8 mouse cellular contexts compared by ENCODE assay signal in the genomic region with DNA sequence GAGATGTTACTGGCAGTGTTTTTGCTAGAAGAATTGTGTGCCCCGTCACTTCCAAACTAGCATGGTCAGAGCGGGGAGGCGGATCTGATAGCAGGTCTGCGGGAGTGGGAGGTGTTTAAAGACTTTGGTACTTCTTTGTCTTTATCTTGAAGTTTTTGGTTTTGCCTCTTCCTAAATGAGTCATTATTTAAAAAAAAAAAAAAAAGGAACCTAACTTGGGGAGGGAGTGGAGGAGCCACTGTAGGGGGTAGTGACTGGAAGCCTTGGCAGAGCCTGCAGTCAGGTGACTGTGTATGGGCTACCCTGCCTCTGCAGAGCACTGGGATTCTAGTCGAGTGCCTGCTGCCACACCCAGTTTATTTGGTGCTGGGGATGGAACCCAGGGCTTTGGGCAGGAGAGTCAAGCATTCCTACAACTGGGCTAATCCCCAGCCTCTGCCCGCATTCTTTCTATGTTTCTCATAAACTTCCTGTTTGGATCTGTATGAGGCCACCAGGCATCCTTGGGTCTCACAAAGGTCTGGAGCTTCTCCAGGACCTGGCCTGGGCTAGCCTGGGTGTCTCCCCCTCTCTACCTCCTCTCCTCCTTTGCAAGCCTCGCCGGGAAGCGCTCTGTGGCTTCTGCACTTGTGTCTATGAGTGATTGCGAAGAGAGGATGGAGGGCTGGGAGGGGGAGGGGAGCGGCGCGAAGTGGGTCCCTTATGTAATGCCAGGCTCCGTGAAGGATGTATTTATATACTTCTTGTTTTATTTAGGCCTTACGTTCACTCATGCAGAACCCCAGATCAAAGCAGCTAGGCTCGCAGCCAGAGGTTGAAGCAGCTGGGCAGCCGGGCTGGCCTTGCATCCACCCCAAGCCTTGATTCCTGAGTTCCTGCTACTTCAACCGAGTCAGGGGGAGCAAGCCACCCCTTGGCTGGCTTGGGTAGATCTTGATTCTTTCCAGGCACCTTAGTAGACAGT.
DNase-seq lines count a peak whose midpoint lies in the region; ATAC-seq and TF ChIP-seq lines count a peak whose summit lies in the region.

No protein-coding gene starts in this region.

- no peak for ATAC-seq in kidney, embryonic 14.5 days (ENCODE audit: low FRiP score, low TSS enrichment)
- peak; percentile 74 for ATAC-seq in CD4-positive, CD25-positive, alpha-beta regulatory T cell, adult 4 months
- ATAC-seq in lung, embryonic 15.5 days (ENCODE audit: borderline replicate concordance, extremely low read depth, low FRiP score, low TSS enrichment): peak; percentile 61; the same call in 1 of the 2 replicates
- ATAC-seq in stomach, postnatal 0 days (ENCODE audit: low FRiP score, low TSS enrichment): no peak
- ATAC-seq in forebrain, embryonic 15.5 days (replicated peaks): no peak

- no peak for DNase-seq in kidney, adult 8-10 months
- no peak for DNase-seq in embryonic facial prominence, embryonic 10.5 days (ENCODE audit: low spot score)
- no peak for DNase-seq in stomach, postnatal 0 days (ENCODE audit: low spot score)
- DNase-seq in layer of hippocampus, postnatal 25 days (ENCODE audit: extremely low spot score in 1 of 2, low spot score in 1 of 2): no peak

- H3K4me2 ChIP-seq in kidney, embryonic 14.5 days (replicated peaks; ENCODE audit: low read depth, low read length): no peak overlapping the region
- H3K4me2 ChIP-seq in lung, embryonic 15.5 days: no peak overlapping the region
- H3K4me2 ChIP-seq in stomach, postnatal 0 days (replicated peaks; ENCODE audit: low read depth): no peak overlapping the region
- no peak overlapping the region for H3K4me2 ChIP-seq in forebrain, embryonic 15.5 days (replicated peaks)

- no peaks in the 10 kb centered on the region for H3K27me3 ChIP-seq in kidney, embryonic 14.5 days (ENCODE audit: control insufficient read depth, insufficient read depth, low read length)
- no peaks in the 10 kb centered on the region for H3K27me3 ChIP-seq in embryonic facial prominence, embryonic 10.5 days (replicated peaks; ENCODE audit: low read depth, poor library complexity, severe bottlenecking)
- no peaks in the 10 kb centered on the region for H3K27me3 ChIP-seq in lung, embryonic 15.5 days
- no peaks in the 10 kb centered on the region for H3K27me3 ChIP-seq in stomach, postnatal 0 days (ENCODE audit: control insufficient read depth, insufficient read depth, low read length)
- H3K27me3 ChIP-seq in forebrain, embryonic 15.5 days: no peaks in the 10 kb centered on the region

- peaks cover 6% of the 10 kb centered on the region; the same call in 1 of the 2 replicates for H3K9me3 ChIP-seq in kidney, embryonic 14.5 days (ENCODE audit: control insufficient read depth, low read length)
- 0 out of 2 replicates have a peak, but pooled peaks cover 5% of the 10 kb centered on the region for H3K9me3 ChIP-seq in embryonic facial prominence, embryonic 10.5 days
- no peaks in the 10 kb centered on the region for H3K9me3 ChIP-seq in lung, embryonic 15.5 days
- no peaks in the 10 kb centered on the region for H3K9me3 ChIP-seq in stomach, postnatal 0 days (ENCODE audit: control insufficient read depth, low read length)
- H3K9me3 ChIP-seq in forebrain, embryonic 15.5 days: no peaks in the 10 kb centered on the region

- H3K36me3 ChIP-seq in kidney, embryonic 14.5 days (ENCODE audit: control insufficient read depth, insufficient read depth, low read length): peaks cover 10% of the 10 kb centered on the region; the same call in 1 of the 2 replicates
- H3K36me3 ChIP-seq in embryonic facial prominence, embryonic 10.5 days (replicated peaks): peaks cover 42% of the 10 kb centered on the region
- H3K36me3 ChIP-seq in lung, embryonic 15.5 days: peaks cover 10% of the 10 kb centered on the region
- H3K36me3 ChIP-seq in stomach, postnatal 0 days (ENCODE audit: control insufficient read depth, insufficient read depth, low read length): no peaks in the 10 kb centered on the region; the same call in 1 of the 2 replicates
- H3K36me3 ChIP-seq in forebrain, embryonic 15.5 days: peaks cover 7% of the 10 kb centered on the region

- H3K27ac ChIP-seq in kidney, embryonic 14.5 days (ENCODE audit: low read depth, low read length): peak overlapping the region; percentile 38; the same call in 1 of the 2 replicates
- 0 out of 2 replicates have a peak overlapping the region, but pooled peaks have one; percentile 10 for H3K27ac ChIP-seq in embryonic facial prominence, embryonic 10.5 days (replicated peaks)
- peak overlapping the region; percentile 60 for H3K27ac ChIP-seq in lung, embryonic 15.5 days
- peak overlapping the region; percentile 56; the same call in 1 of the 2 replicates for H3K27ac ChIP-seq in stomach, postnatal 0 days (replicated peaks)
- no peak overlapping the region for H3K27ac ChIP-seq in forebrain, embryonic 15.5 days (replicated peaks)

- H3K9ac ChIP-seq in kidney, embryonic 14.5 days (ENCODE audit: low read depth, low read length): no peak overlapping the region
- no peak overlapping the region for H3K9ac ChIP-seq in lung, embryonic 15.5 days
- no peak overlapping the region for H3K9ac ChIP-seq in stomach, postnatal 0 days (ENCODE audit: low read length)
- no peak overlapping the region for H3K9ac ChIP-seq in forebrain, embryonic 15.5 days (replicated peaks)

- H3K4me3 ChIP-seq in kidney, embryonic 14.5 days (ENCODE audit: low read length): no peak overlapping the region
- no peak overlapping the region for H3K4me3 ChIP-seq in embryonic facial prominence, embryonic 10.5 days
- H3K4me3 ChIP-seq in lung, embryonic 15.5 days: no peak overlapping the region
- no peak overlapping the region for H3K4me3 ChIP-seq in stomach, postnatal 0 days (ENCODE audit: low read depth, low read length)
- no peak overlapping the region for H3K4me3 ChIP-seq in forebrain, embryonic 15.5 days

- 52% methylated on average over 18 of the region's 18 CpGs for WGBS in kidney, embryonic 14.5 days
- WGBS in embryonic facial prominence, embryonic 10.5 days: 78% methylated on average over 18 of the region's 18 CpGs
- WGBS in lung, embryonic 15.5 days: 56% methylated on average over 18 of the region's 18 CpGs
- 56% methylated on average over 18 of the region's 18 CpGs for WGBS in stomach, postnatal 0 days
- WGBS in forebrain, embryonic 15.5 days: 64% methylated on average over 18 of the region's 18 CpGs

- no peak for TF ChIP-seq CTCF in stomach, postnatal 0 days (IDR thresholded peaks at IDR 0.05; ENCODE audit: low read depth)

- no peak for TF ChIP-seq EP300 in stomach, postnatal 0 days (optimal IDR thresholded peaks at IDR 0.05)

- peaks cover 15% of the 10 kb centered on the region for H3K4me1 ChIP-seq in kidney, embryonic 14.5 days (ENCODE audit: control insufficient read depth, insufficient read depth, low read length)
- peaks cover 13% of the 10 kb centered on the region for H3K4me1 ChIP-seq in embryonic facial prominence, embryonic 10.5 days
- peaks cover 15% of the 10 kb centered on the region for H3K4me1 ChIP-seq in lung, embryonic 15.5 days
- H3K4me1 ChIP-seq in stomach, postnatal 0 days (replicated peaks; ENCODE audit: control insufficient read depth, insufficient read depth): no peaks in the 10 kb centered on the region
- H3K4me1 ChIP-seq in forebrain, embryonic 15.5 days: no peaks in the 10 kb centered on the region

Comparison
In these comparisons a context has a peak if more than half of its experiments do, and no peak if none do; other contexts are left out.
1. ATAC-seq: peak in CD4-positive, CD25-positive, alpha-beta regulatory T cell, adult 4 months (single experiment) and lung, embryonic 15.5 days (single experiment); none in kidney, embryonic 14.5 days (single experiment), stomach, postnatal 0 days (single experiment) and forebrain, embryonic 15.5 days (single experiment).